Mouse (Mus musculus) 3134 (cell line): ENCODE data around the gene Nid2.

Source experiments
- DNase-seq: peaks from one replicate; pipeline ENCODE4 v3.0.0-alpha.2; 2011; ENCODE audit warnings: low spot score; ENCODE audit not compliant: insufficient read length; ENCODE audit errors: extremely low read depth

Nid2 gene

GRCm38 (mm10) chr14:19751025-19751771, at the start of gene Nid2:
Gene Nid2 (plus strand): TSS chr14:19751265.
- DNase-seq = no peak

- DNase-seq = no peak
These were observed 49.5 kb upstream of the Nid2 start for GRCm38 (mm10) chr14:19701546-19701945.

GRCm38 (mm10) chr14:19705649-19706048, 45.4 kb upstream of the Nid2 start:
- peak; percentile 5 for DNase-seq

GRCm38 (mm10) chr14:19706454-19706853, 44.6 kb upstream of the Nid2 start:
- DNase-seq = no peak

- DNase-seq = no peak
These were observed 44.1 kb upstream of the Nid2 start for GRCm38 (mm10) chr14:19706997-19707396.

GRCm38 (mm10) chr14:19707721-19708507, 43.2 kb upstream of the Nid2 start:
- DNase-seq = no peak

GRCm38 (mm10) chr14:19709161-19709560, 41.9 kb upstream of the Nid2 start:
- DNase-seq = no peak

- DNase-seq = no peak
These were observed 39.3 kb upstream of the Nid2 start for GRCm38 (mm10) chr14:19711771-19712170.

- no peak for DNase-seq
These were observed 38.0 kb upstream of the Nid2 start for GRCm38 (mm10) chr14:19713067-19713466.

GRCm38 (mm10) chr14:19719077-19719476, 32.0 kb upstream of the Nid2 start:
- no peak for DNase-seq

GRCm38 (mm10) chr14:19720044-19720611, 30.9 kb upstream of the Nid2 start:
- no peak for DNase-seq

GRCm38 (mm10) chr14:19728278-19728677, 22.8 kb upstream of the Nid2 start:
- no peak for DNase-seq

GRCm38 (mm10) chr14:19728737-19729136, 22.3 kb upstream of the Nid2 start:
- DNase-seq = no peak

GRCm38 (mm10) chr14:19732097-19732496, 19.0 kb upstream of the Nid2 start:
- no peak for DNase-seq

- DNase-seq = no peak
These were observed 17.4 kb upstream of the Nid2 start for GRCm38 (mm10) chr14:19733490-19734282.

GRCm38 (mm10) chr14:19735303-19735702, 15.8 kb upstream of the Nid2 start:
- no peak for DNase-seq

GRCm38 (mm10) chr14:19737568-19737967, 13.5 kb upstream of the Nid2 start:
- DNase-seq = no peak

- no peak for DNase-seq
These were observed 12.8 kb upstream of the Nid2 start for GRCm38 (mm10) chr14:19738094-19738843.

- no peak for DNase-seq
These were observed 11.5 kb upstream of the Nid2 start for GRCm38 (mm10) chr14:19739416-19740146.
